Mouse (Mus musculus) intestine, postnatal 0 days (tissue): ENCODE results near the gene Gm10382. TPM values are rescaled to one million over a fixed set of nuclear protein-coding genes. Genes with fewer than 3 reads are reported as not detected.

ENCODE experiments used
- ATAC-seq: fragments of 200-750 bp; cut with Nextera tagmentation; 2 replicates; pipeline ENCODE4 v1.8.0; 2017; ENCODE audit warnings: mild to moderate bottlenecking, moderate TSS enrichment, moderate library complexity
- H3K27ac ChIP-seq: fragments of 300-500 bp; sonication (generic); 2 replicates; pipeline ENCODE4 v1.5.1; 2014; ENCODE audit warnings: mild to moderate bottlenecking, low read depth, low read length, moderate library complexity
- H3K27me3 ChIP-seq: fragments of 300-500 bp; sonication (generic); replicated peaks from 2 replicates; pipeline ENCODE4 v1.6.1; 2014; ENCODE audit warnings: low read length, mixed read lengths; ENCODE audit not compliant: control insufficient read depth, insufficient read depth
- H3K36me3 ChIP-seq: fragments of 300-500 bp; sonication (generic); 2 replicates; pipeline ENCODE4 v1.6.1; 2014; ENCODE audit warnings: mild to moderate bottlenecking, moderate library complexity; ENCODE audit not compliant: control insufficient read depth, insufficient read depth
- H3K4me1 ChIP-seq: fragments of 300-500 bp; sonication (generic); replicated peaks from 2 replicates; pipeline ENCODE4 v1.6.1; 2014; ENCODE audit warnings: antibody characterized with exemption, low read length, mixed read lengths; ENCODE audit not compliant: control insufficient read depth, insufficient read depth
- H3K4me2 ChIP-seq: fragments of 300-500 bp; sonication (generic); replicated peaks from 2 replicates; pipeline ENCODE4 v1.6.1; 2014; ENCODE audit warnings: low read depth, mild to moderate bottlenecking, moderate library complexity
- H3K4me3 ChIP-seq: fragments of 300-500 bp; sonication (generic); 2 replicates; pipeline ENCODE4 v1.5.1; 2014; ENCODE audit warnings: low read depth, low read length
- H3K9ac ChIP-seq: fragments of 300-500 bp; sonication (generic); 2 replicates; pipeline ENCODE4 v1.6.1; 2014; ENCODE audit warnings: mild to moderate bottlenecking, low read depth, low read length
- H3K9me3 ChIP-seq: fragments of 300-500 bp; sonication (generic); 2 replicates; pipeline ENCODE4 v1.6.1; 2016; ENCODE audit warnings: mixed run types; ENCODE audit not compliant: control insufficient read depth
- CTCF ChIP-seq: sonication (generic); IDR thresholded peaks from 2 replicates; pipeline ENCODE4 v1.5.1; 2016; ENCODE audit warnings: low read depth, mild to moderate bottlenecking, control low read depth, antibody characterized with exemption, moderate library complexity
- WGBS: fragments of 180-500 bp; shearing (Covaris S2); extraction: QIAGEN DNeasy Blood & Tissue Kit; methylation state at CpG from one replicate; pipeline ENCODE4 v1.1.7; 2014; 5-methylcytosine and 5-hydroxymethylcytosine counted together
- polyA plus RNA-seq: library from polyadenylated mRNA; unstranded; fragments of >200 nt; fragmentation: Nextera tagmentation; extraction: Ambion mirVana; gene quantifications from 2 replicates; pipeline ENCODE4 v1.2.1, GENCODE M21; 2015

Gm10382 gene
- polyA plus RNA-seq, 1 experiment from 2014 or later, result 0.16 TPM

DNA sequence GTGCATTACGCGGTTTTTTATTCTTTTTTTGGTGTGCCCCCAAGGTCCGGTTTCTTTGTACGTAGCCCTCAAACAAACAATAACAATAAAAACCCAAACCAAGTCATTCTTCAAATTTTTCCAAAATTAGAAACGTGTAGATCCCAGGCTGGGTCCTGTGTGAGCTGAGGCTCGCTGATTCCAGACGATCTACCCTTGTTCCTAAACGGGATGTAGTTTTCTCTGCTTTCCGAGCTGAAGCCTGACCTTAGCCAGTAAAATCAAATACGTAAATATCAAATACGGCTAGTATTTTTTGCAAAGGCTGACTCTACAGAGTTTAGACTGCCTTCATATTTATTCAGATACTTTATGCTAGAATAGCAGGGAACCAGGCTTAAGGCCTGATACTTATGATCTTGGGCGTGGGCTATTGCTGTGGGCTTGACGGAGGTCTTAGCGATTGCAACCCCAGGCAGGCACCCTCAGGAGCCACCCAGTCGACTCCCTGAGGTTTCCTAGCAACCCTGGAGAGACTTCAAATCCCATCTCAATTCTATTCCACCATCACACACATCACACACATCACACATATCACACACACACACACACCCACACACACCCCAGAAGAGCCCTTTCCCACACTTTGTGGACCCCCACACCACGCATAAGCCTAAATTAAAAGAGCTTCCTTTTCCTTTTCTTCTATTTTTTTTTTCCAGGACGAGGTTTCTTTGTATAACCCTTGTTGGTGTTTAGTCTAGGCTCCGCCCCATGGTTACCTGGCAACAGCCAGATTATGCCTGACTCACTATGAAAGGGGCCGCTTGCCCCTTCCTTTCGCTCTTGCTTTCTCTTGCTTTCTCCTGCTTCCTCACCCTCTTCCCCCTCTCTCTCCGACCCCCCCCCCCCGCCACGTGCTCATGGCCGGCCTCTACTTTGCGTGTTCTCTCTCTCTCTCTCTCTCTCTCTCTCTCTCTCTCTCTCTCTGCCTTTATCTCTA, 4.8 kb downstream of the Gm10382 start:
- TF ChIP-seq CTCF, result no peak
- WGBS, result 5% methylated on average over 25 of the region's 25 CpGs
- peak; percentile 28 for ATAC-seq

DNA sequence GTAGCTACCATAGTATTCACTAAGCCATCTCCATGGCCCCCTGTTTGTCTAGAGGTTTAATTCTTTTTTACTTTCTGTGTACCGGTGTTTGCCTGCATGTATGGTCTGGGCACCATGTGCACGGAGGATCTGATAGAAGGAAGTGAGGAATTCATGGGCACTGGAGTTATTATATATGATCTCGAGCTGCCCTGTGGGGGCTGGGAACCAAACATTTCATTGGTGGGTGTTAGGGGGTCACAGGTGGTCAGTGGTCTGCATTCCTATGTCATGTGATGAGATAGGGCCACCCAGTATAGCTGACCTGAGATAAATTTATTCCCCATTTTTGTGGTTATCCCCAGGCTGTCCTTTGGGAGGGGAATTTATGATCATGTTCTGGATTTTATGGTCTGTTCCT, 5.9 kb downstream of the Gm10382 start:
- Histone ChIP-seq H3K27ac (peak overlapping the region; percentile 99; the same call in 1 of the 2 replicates), H3K4me2 (no peak overlapping the region), H3K36me3 (no peaks in the 10 kb centered on the region), H3K9ac (no peak overlapping the region), H3K27me3 (no peaks in the 10 kb centered on the region), H3K4me1 (0 out of 2 replicates have a peak, but pooled peaks cover 16% of the 10 kb centered on the region), H3K9me3 (no peaks in the 10 kb centered on the region), H3K4me3 (no peak overlapping the region)
- no peak for TF ChIP-seq CTCF
- ATAC-seq, result no peak
- 43% methylated on average over 3 of the region's 3 CpGs for WGBS

More for the DNA sequence above, 4.8 kb downstream of the Gm10382 start:
- Histone ChIP-seq H3K27ac (peak overlapping the region; percentile 99), H3K4me2 (peak overlapping the region; percentile 50), H3K4me1 (0 out of 2 replicates have a peak, but pooled peaks cover 16% of the 10 kb centered on the region), H3K4me3 (peak overlapping the region; percentile 28), H3K9ac (peak overlapping the region; percentile 57; the same call in 1 of the 2 replicates), H3K27me3 (no peaks in the 10 kb centered on the region), H3K9me3 (no peaks in the 10 kb centered on the region), H3K36me3 (no peaks in the 10 kb centered on the region)

DNA sequence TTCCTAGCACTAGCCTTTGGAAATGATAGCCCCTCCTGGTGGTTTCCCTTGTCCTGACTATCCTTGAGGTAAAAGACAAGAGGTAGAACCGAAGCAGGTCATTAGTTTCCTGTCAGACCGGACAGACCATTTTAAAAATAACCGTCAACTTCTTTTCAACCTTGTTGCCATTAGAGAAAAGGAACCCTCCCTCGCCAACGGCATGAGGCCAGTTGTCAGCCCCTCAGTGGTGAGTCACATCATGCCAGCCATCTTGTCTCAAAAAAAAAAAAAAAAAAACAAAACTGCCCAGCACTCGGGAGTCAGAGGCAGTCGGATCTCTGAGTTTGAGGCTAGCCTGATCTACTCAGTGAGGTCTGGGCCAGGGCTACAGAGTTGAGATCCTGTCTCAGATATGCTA, 11.8 kb downstream of the Gm10382 start:
- TF ChIP-seq CTCF, result peak; percentile 18; the same call in 1 of the 2 replicates
- H3K4me3 ChIP-seq, result no peak overlapping the region
- H3K27ac ChIP-seq, result no peak overlapping the region
- H3K27me3 ChIP-seq, result no peaks in the 10 kb centered on the region
- no peak overlapping the region for H3K4me2 ChIP-seq
- H3K4me1 ChIP-seq, result no peaks in the 10 kb centered on the region
- WGBS, result 47% methylated on average over 7 of the region's 7 CpGs
- no peak for ATAC-seq
- H3K9ac ChIP-seq, result no peak overlapping the region
- H3K9me3 ChIP-seq, result no peaks in the 10 kb centered on the region
- no peaks in the 10 kb centered on the region for H3K36me3 ChIP-seq

DNA sequence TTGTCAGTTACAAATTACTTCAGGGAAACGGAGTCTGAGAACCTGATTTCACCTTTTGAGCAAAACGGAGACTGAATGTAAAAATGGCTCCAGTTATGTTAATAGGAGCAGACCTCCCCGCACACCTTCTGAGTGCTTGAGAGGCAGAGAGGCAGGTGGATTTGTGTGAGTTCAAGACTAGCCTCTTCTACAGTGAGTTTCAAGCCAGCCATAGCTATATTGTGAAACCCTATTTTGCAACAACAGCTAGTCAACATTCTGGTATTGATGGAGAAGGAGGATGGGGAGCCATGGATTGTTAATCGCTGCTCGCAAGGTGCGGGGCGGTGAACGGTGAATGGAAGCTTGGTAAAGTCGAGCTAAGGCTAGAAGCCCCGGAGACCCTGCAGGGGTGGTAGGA, 13.4 kb downstream of the Gm10382 start:
- no peaks in the 10 kb centered on the region for H3K27me3 ChIP-seq
- H3K27ac ChIP-seq, result no peak overlapping the region
- no peaks in the 10 kb centered on the region for H3K4me1 ChIP-seq
- no peak overlapping the region for H3K4me2 ChIP-seq
- TF ChIP-seq CTCF, result no peak
- H3K36me3 ChIP-seq, result no peaks in the 10 kb centered on the region
- ATAC-seq, result no peak
- H3K9me3 ChIP-seq, result no peaks in the 10 kb centered on the region
- no peak overlapping the region for H3K4me3 ChIP-seq
- no peak overlapping the region for H3K9ac ChIP-seq
- WGBS, result 69% methylated on average over 10 of the region's 10 CpGs

DNA sequence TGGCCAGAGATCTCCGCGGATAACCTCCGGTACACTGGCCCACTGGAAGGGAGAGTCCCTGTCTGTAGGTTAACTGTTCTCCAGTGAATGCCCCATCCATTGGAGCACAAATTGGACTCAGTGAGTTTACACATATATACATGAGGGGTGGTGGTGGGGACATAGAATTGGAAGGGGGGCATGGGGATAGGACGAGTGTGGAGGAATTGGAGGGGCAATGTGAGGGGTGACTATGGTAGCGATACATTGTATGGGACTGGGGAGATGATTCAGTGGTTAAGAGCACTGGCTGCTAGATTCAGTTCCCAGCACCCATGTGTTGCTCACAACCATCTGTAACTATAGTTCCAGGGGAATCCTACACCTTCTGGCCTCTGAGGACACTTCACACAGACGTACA, 13.9 kb downstream of the Gm10382 start:
- H3K4me3 ChIP-seq, result no peak overlapping the region
- H3K27me3 ChIP-seq, result no peaks in the 10 kb centered on the region
- H3K9me3 ChIP-seq, result no peaks in the 10 kb centered on the region
- H3K4me1 ChIP-seq, result no peaks in the 10 kb centered on the region
- no peak overlapping the region for H3K4me2 ChIP-seq
- no peak overlapping the region for H3K27ac ChIP-seq
- TF ChIP-seq CTCF, result no peak
- ATAC-seq, result no peak
- H3K9ac ChIP-seq, result no peak overlapping the region
- no peaks in the 10 kb centered on the region for H3K36me3 ChIP-seq
- 80% methylated on average over 6 of the region's 6 CpGs for WGBS
